Mouse (Mus musculus) embryonic facial prominence, embryonic 11.5 days (tissue): ENCODE measurements at regions not wholly inside any gene's neighbourhood (a gene's known extent, or its start where the extent isn't known, plus 50 kb on each side); places are given as distances from the start of the nearest gene placed in this dataset.

Experiments
- ATAC-seq: fragments of 200-750 bp; cut with Nextera tagmentation; replicated peaks from 2 replicates; pipeline ENCODE4 v1.8.0; 2017; ENCODE audit warnings: low read depth; ENCODE audit not compliant: insufficient number of reproducible peaks, low FRiP score, low TSS enrichment
- DNase-seq: peaks from one replicate; pipeline ENCODE4 v3.0.0-alpha.2; 2015; ENCODE audit warnings: low spot score
- H3K27ac ChIP-seq: fragments of 300-500 bp; sonication (generic); replicated peaks from 2 replicates; pipeline ENCODE4 v1.5.1; 2014; ENCODE audit warnings: mild to moderate bottlenecking, low read depth, low read length, control low read depth
- H3K27me3 ChIP-seq: fragments of 300-500 bp; sonication (generic); 2 replicates; pipeline ENCODE4 v1.6.1; 2014; ENCODE audit warnings: mild to moderate bottlenecking, low read length, moderate library complexity, mixed read lengths; ENCODE audit not compliant: control insufficient read depth, insufficient read depth
- H3K36me3 ChIP-seq: fragments of 300-500 bp; sonication (generic); replicated peaks from 2 replicates; pipeline ENCODE4 v1.6.1; 2014; ENCODE audit warnings: low read depth, mild to moderate bottlenecking, low read length, moderate library complexity, mixed read lengths; ENCODE audit not compliant: control insufficient read depth, insufficient read depth
- H3K4me1 ChIP-seq: fragments of 300-500 bp; sonication (generic); 2 replicates; pipeline ENCODE4 v1.6.1; 2014; ENCODE audit warnings: low read length, mixed read lengths; ENCODE audit not compliant: control insufficient read depth, insufficient read depth
- H3K4me2 ChIP-seq: fragments of 300-500 bp; sonication (generic); 2 replicates; pipeline ENCODE4 v1.6.1; 2014; ENCODE audit warnings: low read depth, mild to moderate bottlenecking, control low read depth, low read length, moderate library complexity
- H3K4me3 ChIP-seq: fragments of 300-500 bp; sonication (generic); 2 replicates; pipeline ENCODE4 v1.5.1; 2014; ENCODE audit warnings: low read depth, low read length, control low read depth
- H3K9ac ChIP-seq: fragments of 300-500 bp; sonication (generic); replicated peaks from 2 replicates; pipeline ENCODE4 v1.6.1; 2014; ENCODE audit warnings: mild to moderate bottlenecking, control low read depth, low read length
- H3K9me3 ChIP-seq: fragments of 300-500 bp; sonication (generic); replicated peaks from 2 replicates; pipeline ENCODE4 v1.6.1; 2016; ENCODE audit warnings: mild to moderate bottlenecking, low read length, inconsistent platforms, mixed read lengths; ENCODE audit not compliant: control insufficient read depth
- WGBS: fragments of 180-500 bp; shearing (Covaris S2); extraction: QIAGEN DNeasy Blood & Tissue Kit; methylation state at CpG from one replicate; pipeline ENCODE4 v1.1.7; 2014; 5-methylcytosine and 5-hydroxymethylcytosine counted together

- H3K27me3 ChIP-seq, result no peaks in the 10 kb centered on the region
- no peak overlapping the region for H3K9ac ChIP-seq
- H3K9me3 ChIP-seq, result no peaks in the 10 kb centered on the region; the same call in 1 of the 2 replicates
- DNase-seq (no peak), ATAC-seq (0 out of 2 replicates have a peak, but pooled peaks have one; percentile 4)
- no peaks in the 10 kb centered on the region for H3K36me3 ChIP-seq
- H3K4me1 ChIP-seq, result no peaks in the 10 kb centered on the region
- WGBS, result 91% methylated on average over 3 of the region's 3 CpGs
- no peak overlapping the region for H3K4me3 ChIP-seq
- no peak overlapping the region for H3K4me2 ChIP-seq
- H3K27ac ChIP-seq, result no peak overlapping the region
These were observed 120.0 kb downstream of the Vegfa start for GRCm38 (mm10) chr17:45912165-45912564.

GRCm38 (mm10) chr17:45911201-45911731 is 120.9 kb downstream of the Vegfa start:
- Histone ChIP-seq H3K9ac (no peak overlapping the region), H3K27ac (no peak overlapping the region), H3K27me3 (no peaks in the 10 kb centered on the region), H3K4me2 (no peak overlapping the region), H3K9me3 (no peaks in the 10 kb centered on the region; the same call in 1 of the 2 replicates), H3K4me1 (no peaks in the 10 kb centered on the region), H3K4me3 (no peak overlapping the region), H3K36me3 (no peaks in the 10 kb centered on the region)
- WGBS, result 91% methylated on average over 13 of the region's 13 CpGs
- DNase-seq, result no peak
- no peak for ATAC-seq

GRCm38 (mm10) chr17:45910245-45910644 is 121.9 kb downstream of the Vegfa start:
- Histone ChIP-seq H3K4me3 (no peak overlapping the region), H3K36me3 (no peaks in the 10 kb centered on the region), H3K4me2 (no peak overlapping the region), H3K27ac (no peak overlapping the region), H3K4me1 (no peaks in the 10 kb centered on the region), H3K27me3 (no peaks in the 10 kb centered on the region), H3K9me3 (no peaks in the 10 kb centered on the region; the same call in 1 of the 2 replicates), H3K9ac (no peak overlapping the region)
- ATAC-seq, result no peak
- 79% methylated on average over 3 of the region's 3 CpGs for WGBS
- DNase-seq, result no peak

GRCm38 (mm10) chr17:45907587-45907986 is 124.6 kb downstream of the Vegfa start:
- no peak for DNase-seq
- Histone ChIP-seq H3K36me3 (no peaks in the 10 kb centered on the region), H3K27me3 (no peaks in the 10 kb centered on the region), H3K27ac (no peak overlapping the region), H3K4me2 (no peak overlapping the region), H3K9ac (no peak overlapping the region), H3K4me1 (no peaks in the 10 kb centered on the region), H3K4me3 (no peak overlapping the region), H3K9me3 (no peaks in the 10 kb centered on the region)
- 66% methylated on average over 9 of the region's 11 CpGs for WGBS
- ATAC-seq, result no peak

GRCm38 (mm10) chr17:45905596-45905995 is 126.6 kb downstream of the Vegfa start:
- Histone ChIP-seq H3K36me3 (no peaks in the 10 kb centered on the region), H3K9ac (no peak overlapping the region)
- no peak for ATAC-seq

GRCm38 (mm10) chr17:45904251-45904650 is 127.9 kb downstream of the Vegfa start:
- 66% methylated on average over 4 of the region's 4 CpGs for WGBS
- Histone ChIP-seq H3K4me3 (no peak overlapping the region), H3K4me1 (no peaks in the 10 kb centered on the region), H3K27me3 (no peaks in the 10 kb centered on the region), H3K27ac (no peak overlapping the region), H3K4me2 (no peak overlapping the region), H3K36me3 (no peaks in the 10 kb centered on the region), H3K9me3 (no peaks in the 10 kb centered on the region), H3K9ac (no peak overlapping the region)
- no peak for DNase-seq
- no peak for ATAC-seq

More at GRCm38 (mm10) chr17:45905596-45905995, 126.6 kb downstream of the Vegfa start:
- Histone ChIP-seq H3K4me2 (no peak overlapping the region), H3K4me3 (no peak overlapping the region), H3K9me3 (no peaks in the 10 kb centered on the region), H3K27ac (no peak overlapping the region), H3K4me1 (no peaks in the 10 kb centered on the region), H3K27me3 (no peaks in the 10 kb centered on the region)
- WGBS, result 60% methylated on average over 7 of the region's 7 CpGs
- DNase-seq, result no peak

GRCm38 (mm10) chr17:45903294-45903693 is 128.9 kb downstream of the Vegfa start:
- H3K4me3 ChIP-seq, result no peak overlapping the region
- H3K4me1 ChIP-seq, result no peaks in the 10 kb centered on the region
- H3K4me2 ChIP-seq, result no peak overlapping the region
- 83% methylated on average over 9 of the region's 9 CpGs for WGBS
- H3K9ac ChIP-seq, result no peak overlapping the region
- DNase-seq (no peak), ATAC-seq (no peak)
- no peaks in the 10 kb centered on the region for H3K27me3 ChIP-seq
- no peaks in the 10 kb centered on the region for H3K36me3 ChIP-seq
- no peak overlapping the region for H3K27ac ChIP-seq
- H3K9me3 ChIP-seq, result no peaks in the 10 kb centered on the region

- H3K9ac ChIP-seq, result no peak overlapping the region
- ATAC-seq, result no peak
- no peaks in the 10 kb centered on the region for H3K4me1 ChIP-seq
- no peak for DNase-seq
- H3K27ac ChIP-seq, result no peak overlapping the region
- no peaks in the 10 kb centered on the region for H3K9me3 ChIP-seq
- no peaks in the 10 kb centered on the region for H3K36me3 ChIP-seq
- H3K4me2 ChIP-seq, result no peak overlapping the region
- no peak overlapping the region for H3K4me3 ChIP-seq
- WGBS, result 88% methylated on average over 7 of the region's 7 CpGs
- H3K27me3 ChIP-seq, result no peaks in the 10 kb centered on the region
These were observed 129.5 kb downstream of the Vegfa start for GRCm38 (mm10) chr17:45902668-45903067.
